Mouse (Mus musculus): ENCODE results near the gene Odf2. TPM values are rescaled to one million over a fixed set of nuclear protein-coding genes. Genes with fewer than 3 reads are reported as not detected.

Odf2 gene
- total RNA-seq, 2 experiments from 2014 or later = 80.0 to 82.1 TPM

DNA sequence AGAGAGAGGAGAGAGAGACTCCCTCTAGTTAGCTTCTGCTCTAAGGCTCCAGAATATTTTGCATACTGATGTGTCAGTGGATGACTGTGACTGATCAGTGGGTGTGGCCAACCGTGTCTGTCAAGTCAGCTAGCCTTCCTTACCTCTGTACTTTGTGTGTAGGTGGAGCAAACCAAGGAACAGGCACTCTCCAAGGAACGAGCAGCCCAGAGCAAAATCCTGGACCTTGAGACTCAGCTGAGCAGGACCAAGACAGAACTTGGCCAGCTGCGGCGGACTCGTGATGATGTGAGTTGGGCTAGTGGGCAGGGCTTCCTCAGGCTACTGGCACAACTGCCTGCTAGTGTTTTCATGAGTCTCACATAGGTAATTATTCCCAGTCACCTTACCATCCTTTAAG, 37.5 kb downstream of the Odf2 start:
- DNase-seq (ENCODE audit: low spot score in 2 of 2) = no peak

DNA sequence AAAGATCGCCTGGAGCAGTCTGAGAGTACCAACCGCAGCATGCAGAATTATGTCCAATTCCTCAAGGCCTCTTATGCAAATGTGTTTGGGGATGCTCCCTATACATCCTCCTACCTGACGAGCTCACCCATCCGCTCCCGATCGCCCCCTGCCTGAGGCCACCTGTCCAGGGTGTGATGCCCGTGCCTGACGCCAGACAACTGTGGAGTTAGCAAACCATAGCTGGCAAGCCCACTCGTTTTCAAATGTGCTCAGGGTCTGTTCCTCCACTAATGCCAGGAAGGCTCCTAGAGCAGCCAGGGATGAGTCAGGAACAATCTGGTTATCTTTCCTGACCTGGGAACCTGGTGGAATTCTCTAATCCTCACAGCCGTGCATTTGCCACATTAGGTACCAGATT, 41.5 kb downstream of the Odf2 start:
- DNase-seq (ENCODE audit: low spot score in 2 of 2) = no peak

DNA sequence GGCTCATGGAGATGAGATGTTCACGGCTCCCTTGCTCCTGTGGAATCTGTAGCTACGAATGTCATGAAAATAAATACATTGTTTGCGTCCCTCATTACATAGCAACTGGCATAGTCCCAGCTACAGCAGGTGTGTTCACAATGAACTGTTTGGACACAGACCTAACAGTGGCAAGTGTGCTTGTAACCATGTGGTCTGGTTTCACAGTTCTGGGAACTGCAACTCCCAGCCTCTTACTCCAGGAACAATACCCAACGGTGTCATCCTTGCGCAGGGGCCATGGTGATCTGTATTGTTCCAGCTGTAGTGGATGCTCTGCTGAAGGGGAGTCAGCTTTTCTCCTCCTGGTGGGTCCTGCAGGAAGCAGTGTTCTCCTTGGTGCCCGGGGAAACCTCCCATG, 42.2 kb downstream of the Odf2 start:
- no peak for DNase-seq (ENCODE audit: low spot score in 2 of 2)

DNA sequence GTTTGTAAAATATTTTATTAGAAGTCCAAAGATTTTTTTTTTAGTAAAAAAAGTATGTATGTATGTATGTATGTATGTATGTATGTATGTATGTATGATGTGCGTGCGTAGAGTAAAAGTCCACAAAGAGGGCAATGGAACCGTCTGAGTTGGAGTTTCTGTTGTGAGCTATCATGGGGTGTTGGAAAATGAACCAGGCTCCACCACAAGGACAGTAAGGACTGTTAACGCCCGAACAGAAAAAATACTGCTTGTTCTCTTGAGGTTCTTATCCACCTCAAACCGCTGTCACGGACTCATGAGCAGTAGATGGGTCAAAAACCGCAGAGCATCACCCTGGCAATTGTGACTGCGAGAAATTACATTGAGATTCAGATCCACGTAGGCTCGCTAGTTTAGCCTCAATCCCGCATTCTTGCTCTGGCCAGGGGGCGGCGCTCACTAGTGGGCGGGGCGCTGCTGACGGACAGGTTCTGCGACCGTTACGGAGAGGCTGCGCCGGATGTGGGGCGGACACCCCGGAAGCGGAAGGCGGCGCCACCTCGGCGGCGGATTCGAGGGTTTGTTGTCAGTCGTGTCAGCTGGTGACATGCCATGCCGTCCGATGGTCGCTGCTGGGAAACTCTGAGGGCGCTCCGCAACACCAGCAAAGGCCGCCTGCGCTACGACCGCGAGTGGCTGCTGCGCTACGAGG, 46.0 kb downstream of the Odf2 start, which contains the start of gene Gle1:
TSS of gene Gle1 (plus strand) at position 521 of the 694 bp plus-strand sequence.
- DNase-seq (ENCODE audit: low spot score in 2 of 2) = peak; percentile 94 to 95

DNA sequence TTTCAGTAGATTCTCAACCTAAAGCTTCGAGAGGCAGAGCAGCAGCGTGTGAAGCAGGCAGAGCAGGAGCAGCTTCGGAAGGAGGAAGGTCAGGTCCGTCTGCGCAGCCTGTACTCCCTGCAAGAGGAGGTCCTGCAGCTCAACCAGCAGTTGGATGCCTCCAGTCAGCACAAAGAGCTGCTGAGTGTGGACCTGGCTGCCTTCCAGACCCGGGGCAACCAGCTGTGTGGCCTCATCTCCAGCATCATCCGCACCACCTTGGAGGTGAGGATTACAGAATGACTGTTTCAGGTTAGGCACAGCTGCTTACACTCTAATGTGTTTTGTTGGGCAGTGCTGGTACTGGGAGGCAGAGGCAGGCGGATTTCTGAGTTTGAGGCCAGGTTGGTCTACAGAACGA, 51.1 kb downstream of the Odf2 start:
- no peak for DNase-seq (ENCODE audit: low spot score in 2 of 2)

DNA sequence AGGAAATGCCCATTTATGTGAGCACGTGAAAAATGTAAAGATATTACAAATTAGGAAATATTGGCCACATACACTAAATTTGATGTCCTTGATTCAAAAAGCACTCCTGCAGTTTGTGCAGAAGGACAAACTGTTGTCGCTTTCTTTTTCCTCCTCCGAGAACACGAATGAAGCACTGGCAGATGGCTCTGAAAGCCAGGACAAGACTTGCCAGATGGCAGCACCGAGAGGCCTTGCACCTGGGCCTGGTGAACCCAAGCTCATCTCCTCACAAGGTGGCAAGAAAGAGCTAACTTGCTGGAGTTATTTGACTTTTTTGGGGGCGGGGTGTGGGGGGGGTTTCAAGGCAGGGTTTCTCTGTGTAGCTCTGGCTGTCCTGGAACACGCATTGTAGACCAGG, 51.8 kb downstream of the Odf2 start:
- DNase-seq (ENCODE audit: low spot score in 2 of 2) = no peak

DNA sequence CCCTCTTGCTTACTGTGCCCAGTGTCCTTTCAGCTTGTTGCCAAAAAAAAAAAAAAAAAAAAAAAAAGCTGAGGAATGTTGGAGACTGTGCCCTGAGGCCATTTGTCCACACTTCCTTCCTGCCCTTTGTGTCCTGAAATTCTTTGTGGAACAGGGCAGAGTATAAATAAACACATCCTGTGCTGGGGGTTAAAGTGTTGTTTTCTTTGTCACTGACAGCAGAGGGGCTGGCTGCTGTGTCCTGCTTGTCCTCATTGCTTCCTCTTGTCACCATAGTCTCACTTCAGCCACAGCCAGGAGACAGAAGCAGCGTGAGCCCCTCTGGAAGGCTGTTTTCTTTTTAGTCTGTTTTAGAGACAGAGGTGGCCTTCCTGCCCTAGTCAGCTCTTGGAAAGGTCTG, 55.7 kb downstream of the Odf2 start:
- DNase-seq (ENCODE audit: low spot score in 2 of 2) = no peak

DNA sequence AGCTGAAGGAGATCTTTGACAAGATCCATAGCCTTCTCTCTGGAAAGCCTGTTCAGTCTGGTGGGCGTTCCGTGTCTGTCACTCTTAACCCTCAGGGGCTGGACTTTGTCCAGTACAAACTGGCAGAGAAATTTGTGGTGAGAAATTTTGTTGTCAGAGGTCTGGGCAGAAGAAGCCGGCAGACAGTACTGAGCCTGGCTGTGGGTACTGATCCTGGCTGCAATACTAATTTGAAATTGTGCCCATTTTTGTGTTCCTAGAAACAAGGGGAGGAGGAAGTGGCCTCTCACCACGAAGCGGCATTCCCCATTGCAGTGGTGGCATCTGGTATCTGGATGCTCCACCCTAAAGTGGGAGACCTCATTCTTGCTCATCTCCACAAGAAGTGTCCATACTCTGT, 59.9 kb downstream of the Odf2 start:
- DNase-seq (ENCODE audit: low spot score in 2 of 2) = no peak

DNA sequence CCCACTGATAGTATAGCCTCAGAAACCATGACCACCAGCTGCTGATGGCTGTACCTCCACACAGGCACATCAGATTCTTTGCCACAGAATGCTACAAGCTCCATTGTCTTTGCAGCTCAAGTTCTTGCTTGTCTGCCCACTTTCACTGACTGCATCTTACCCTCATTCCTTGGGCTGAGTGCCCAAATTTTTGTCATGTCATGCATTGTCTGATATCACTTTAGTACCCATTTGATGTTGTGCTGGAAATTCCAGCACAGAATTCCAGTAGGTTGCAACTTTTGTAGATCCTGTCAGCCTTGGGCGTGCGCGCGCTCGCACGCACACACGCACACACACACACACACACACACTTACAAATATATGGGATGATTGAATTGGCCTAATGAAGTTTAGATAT, 72.2 kb downstream of the Odf2 start:
- DNase-seq (ENCODE audit: low spot score in 2 of 2) = no peak

DNA sequence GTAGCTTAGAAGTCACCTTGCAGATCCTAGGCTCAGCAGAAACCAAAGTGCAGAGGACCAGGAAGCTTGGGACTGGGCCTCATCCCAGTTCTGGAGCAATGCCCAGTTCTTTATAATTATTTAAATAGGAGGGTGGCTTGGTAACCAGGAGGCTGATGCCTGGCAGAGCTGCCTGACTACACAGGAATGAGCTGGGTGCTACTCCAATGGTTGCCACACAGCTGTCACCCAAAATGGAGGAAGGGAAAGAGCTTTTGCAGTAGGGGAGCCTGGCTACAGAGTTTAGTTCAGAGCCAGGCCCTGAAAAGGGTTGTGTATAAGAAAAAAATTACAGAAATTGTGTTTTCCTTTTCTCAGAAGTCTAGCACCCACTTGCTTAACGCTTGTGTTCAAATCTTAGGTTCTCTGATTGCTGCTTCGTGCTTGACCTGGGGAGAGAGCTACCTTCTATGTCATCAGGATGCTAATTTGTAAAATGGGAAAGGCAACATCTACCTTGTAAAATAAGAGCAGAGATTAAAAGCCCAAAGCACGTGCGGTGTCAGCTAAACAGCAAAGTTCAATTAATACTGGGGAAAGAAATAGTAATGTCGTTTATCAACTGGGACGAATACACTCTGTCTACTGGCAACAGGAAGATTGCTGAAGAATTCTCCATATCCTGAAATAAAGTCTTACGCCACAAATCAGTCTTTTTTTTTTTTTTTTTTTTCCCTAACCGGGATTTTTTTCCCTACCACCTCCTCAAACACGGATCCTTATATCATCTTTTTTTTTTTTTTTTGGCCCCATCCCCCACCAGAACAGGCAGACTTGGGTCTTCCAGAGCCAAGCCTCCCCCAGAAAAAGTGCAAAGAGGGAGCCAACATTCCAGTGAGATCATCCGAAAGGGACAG, 75.6 kb downstream of the Odf2 start:
- DNase-seq (ENCODE audit: low spot score in 2 of 2) = no peak

DNA sequence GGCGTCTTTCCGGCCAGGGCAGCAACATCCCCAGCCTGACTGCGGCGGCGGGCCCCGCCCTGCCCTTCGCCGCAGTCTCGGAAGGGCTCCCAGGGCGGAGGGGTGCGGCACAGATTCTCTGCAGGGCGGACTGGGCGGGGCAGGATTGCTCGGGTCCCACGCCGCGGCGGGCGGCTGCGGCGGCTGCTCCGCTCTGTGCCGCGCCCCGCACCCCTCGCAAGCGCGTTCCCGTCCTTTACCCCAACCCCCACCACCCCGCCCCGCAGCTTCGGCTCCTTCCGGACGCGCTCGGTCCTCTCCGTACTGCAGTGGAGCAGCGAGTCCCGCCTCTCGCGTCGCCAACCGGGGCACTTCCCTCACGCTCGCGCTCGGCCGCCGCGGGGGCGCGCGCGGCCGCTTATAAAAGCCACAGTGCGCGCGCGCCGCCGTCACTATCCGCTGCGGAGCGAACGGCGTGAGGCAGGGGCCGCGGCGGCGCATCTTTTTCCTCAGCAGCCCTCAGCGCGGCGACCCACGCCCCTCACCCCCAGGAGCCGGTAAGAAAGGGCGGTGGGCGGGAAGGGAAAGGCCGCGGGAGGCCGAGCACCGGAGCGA, 76.3 kb downstream of the Odf2 start, which contains the start of gene Sptan1:
TSS of gene Sptan1 (plus strand) at position 311 of the 594 bp plus-strand sequence.
- DNase-seq (ENCODE audit: low spot score in 2 of 2) = peak; percentile 93 to 96

DNA sequence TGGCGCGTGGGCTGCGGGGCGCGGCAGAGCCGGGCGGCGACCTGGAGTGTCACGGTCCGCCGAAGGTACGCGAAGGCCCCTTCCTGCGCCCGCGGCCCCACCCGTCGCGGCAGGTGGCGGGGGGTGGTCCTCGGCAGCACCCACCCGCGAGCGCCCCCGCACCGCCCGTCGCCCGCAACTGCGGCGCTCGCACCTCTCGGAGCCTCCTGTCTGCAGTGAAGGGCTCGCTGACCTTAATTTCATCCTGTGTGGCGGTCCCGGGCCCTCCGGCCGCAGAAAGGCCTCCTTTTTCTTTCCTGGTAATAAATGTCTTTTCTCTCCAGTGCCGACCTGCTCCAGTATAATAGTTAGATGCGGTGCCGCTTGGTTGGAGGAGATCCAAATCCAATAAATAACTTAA, 76.9 kb downstream of the Odf2 start:
- peak; percentile 16 to 18 for DNase-seq (ENCODE audit: low spot score in 2 of 2)

DNA sequence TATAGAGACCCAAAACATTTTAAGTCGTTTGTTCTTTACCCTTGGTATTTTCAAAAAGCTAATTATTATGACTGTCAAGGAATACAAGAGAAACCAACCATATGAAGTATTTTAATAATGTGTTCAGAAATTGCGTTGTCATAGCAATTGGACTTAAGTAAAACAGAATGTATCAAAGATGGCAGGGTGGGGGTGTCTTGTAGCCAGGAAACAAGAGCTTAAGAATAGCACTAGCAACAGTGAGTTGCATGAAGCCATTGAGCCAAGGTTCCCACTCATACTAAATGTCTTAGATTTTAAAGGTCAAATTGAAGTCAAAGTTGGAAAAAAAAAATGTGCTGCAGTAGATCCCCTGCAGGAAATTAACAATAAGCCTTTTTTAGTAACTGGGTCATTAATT, 77.8 kb downstream of the Odf2 start:
- no peak for DNase-seq (ENCODE audit: low spot score in 2 of 2)

DNA sequence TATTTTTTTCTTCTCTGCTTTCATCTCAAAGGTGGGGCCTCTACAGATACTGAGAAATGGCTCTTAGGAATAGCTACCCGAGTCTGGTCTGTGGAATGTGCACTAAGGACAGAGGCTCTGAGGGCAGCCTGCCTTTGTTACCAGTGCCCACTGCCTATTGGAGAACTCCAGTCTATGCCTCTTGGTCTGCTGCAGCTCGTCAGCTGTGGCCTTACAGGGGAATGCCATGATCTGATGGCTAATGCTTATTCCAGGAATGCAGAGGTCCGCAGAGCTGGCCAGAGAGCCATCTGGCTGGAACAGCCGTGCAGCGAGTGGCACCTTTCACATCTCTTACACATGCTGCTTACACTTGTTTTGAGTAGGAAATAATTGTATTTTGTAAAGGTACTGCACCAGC, 78.7 kb downstream of the Odf2 start:
- DNase-seq (ENCODE audit: low spot score in 2 of 2) = no peak

DNA sequence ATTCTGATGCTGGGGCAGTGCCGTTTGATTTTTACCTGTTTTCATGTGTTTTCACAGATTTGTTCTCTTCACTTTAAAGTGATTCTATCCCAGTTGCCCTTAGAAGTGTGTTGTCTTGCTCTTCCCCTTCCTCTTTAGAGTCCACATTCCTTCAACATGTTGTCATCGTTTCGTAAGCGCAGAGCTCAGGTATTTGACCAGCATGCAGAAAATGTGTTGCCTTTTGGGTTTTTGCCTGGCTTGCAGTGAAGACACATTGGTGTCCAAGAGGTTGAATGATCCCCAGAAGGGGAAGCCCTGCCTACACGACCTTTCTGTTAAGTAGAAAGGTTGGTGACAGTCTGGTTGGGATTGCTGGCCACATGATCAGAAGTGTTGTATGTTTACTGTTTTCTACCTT, 79.6 kb downstream of the Odf2 start:
- DNase-seq (ENCODE audit: low spot score in 2 of 2) = no peak

DNA sequence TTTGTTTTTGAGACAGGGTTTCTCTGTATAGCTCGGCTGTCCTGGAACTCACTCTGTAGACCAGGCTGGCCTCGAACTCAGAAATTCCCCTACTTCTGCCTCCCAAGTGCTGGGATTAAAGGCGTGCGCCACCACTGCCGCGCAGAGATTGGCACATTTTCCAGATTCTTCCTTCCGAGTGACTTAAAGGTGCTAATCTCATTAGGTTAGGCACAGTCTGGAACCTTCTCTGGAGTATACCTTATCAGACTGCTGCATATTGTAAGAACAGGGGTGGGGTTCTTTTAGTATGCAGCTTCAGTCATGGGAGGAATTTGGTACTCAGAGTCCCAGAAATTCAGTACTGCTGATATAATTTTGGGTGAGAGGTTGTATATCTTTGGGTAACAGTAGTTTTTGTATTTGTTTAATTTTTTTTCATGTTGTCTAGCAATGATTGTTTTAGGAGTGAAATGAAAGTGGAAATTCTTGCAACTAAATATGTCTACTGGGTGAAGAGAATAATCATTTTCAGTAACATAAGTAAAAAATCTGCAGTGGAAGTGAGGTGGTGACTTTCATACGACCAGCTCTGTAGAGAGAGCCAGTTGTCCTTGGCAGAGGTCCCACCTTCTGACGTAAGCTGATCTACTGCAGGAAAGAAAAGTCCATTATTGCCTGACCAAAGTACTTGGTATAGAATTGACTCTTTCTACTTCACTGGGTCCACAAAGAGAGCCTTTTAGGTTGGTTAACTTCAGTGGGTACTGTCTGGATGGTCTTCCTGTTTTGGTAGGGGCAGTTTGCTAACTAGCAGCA, 83.0 kb downstream of the Odf2 start:
- peak; percentile 38 to 50 for DNase-seq (ENCODE audit: low spot score in 2 of 2)

DNA sequence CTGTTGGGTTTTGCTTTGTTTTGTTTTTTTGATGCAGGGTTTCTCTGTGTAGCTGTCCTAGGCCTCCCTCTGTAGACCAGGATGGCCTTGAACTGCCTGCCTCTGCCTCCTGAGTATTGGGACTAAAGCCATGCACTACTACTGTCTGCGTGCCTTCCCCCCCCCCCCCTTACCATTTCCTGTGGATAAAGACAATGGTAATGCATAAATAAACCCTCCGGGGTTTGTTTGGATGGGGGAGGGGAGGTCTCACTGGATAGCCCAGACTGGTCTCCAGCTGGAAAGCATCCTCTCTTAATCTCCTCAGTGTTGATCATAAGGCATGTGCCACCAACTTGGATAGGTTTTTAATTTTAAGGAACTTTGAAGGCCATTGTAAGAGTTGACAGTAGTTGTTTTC, 84.5 kb downstream of the Odf2 start:
- no peak for DNase-seq (ENCODE audit: low spot score in 2 of 2)

DNA sequence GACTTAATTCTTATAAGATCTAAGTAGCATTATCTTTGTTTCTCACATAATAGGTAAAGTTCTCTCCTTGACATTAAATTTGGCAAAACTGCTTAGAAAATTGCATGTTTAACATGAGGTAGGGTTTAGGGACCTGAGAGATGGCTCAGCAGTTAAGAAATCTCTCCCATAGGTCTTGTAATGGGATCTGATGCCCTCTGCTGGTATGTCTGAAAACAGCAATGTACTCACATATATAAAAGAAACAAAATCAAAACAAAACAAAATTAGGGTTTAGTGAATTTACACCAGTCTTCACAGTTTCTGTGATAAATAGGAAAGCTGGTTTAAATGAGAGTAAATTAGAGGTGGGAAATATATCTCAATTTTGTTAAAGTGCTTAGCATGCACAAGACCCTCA, 88.3 kb downstream of the Odf2 start:
- DNase-seq (ENCODE audit: low spot score in 2 of 2) = no peak

DNA sequence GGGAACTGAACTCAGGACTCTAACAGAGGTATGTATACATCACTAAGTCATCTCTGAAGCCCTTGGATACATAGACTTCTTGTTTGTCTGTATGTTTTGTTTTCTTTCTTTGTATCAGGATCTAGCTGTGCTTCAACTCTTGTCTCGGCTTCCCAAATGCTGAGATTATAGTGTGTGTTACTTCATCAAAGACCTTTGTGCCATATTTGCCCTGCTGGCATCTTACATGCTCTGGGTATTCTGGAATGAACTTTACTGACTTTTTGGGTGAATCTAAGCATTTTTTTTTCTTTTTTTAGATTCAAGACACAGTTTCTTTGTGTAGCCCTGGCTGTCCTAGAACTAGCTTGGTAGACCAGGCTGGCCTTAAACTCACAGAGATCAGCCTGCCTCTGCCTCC, 91.6 kb downstream of the Odf2 start:
- DNase-seq (ENCODE audit: low spot score in 2 of 2) = no peak

Data from adrenal gland, postnatal 4 days (tissue).